Mouse (Mus musculus) lung, postnatal 0 days (tissue): ENCODE results near the gene Sirt6.

Experiments used
- CTCF ChIP-seq: IDR thresholded peaks from 2 replicates; pipeline ENCODE4 v1.5.1; 2016; ENCODE audit warnings: antibody characterized with exemption, mild to moderate bottlenecking
- EP300 ChIP-seq: IDR thresholded peaks from 2 replicates; pipeline ENCODE4 v1.6.1; 2016; ENCODE audit warnings: antibody characterized with exemption, mild to moderate bottlenecking, control low read depth

DNA sequence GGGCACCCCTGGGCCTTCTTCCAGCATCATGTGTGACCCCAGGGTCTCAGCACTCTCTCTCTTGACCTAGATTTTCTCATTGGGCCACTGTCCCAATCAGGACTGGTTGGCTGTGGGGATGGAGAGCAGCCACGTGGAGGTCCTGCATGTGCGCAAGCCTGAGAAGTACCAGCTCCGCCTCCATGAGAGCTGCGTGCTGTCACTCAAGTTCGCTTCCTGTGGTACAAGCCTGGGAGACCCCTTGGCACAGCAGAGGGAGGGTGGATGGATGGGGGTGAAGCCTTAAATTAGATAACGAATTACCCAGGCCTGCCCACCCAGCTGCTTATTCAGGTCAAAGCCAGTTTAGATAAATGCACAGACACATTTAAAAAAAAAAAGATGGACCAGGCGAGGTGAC, 38.9 kb downstream of the Sirt6 start:
- no peak for TF ChIP-seq CTCF
- TF ChIP-seq EP300 = no peak
